13 mouse cellular contexts compared by ENCODE assay signal in genomic region chr3:131085978-131086377, GRCm38 (mm10).
"Had no signal": no experiment of that assay in that cellular context is flagged by ENCODE, and none has a peak within 500 bp of the region (broad histone marks: within the 10 kb centered on the region; RNA-seq: fewer than 3 reads in every experiment).

No protein-coding gene starts in this region.

- H3K9ac ChIP-seq: liver, embryonic 15.5 days had no signal

- H3K4me3 ChIP-seq: liver, embryonic 15.5 days had no signal

- H3K27ac ChIP-seq: limb, embryonic 10.5 days; liver, embryonic 15.5 days; midbrain, embryonic 15.5 days; neural tube, embryonic 15.5 days had no signal

- H3K9me3 ChIP-seq: limb, embryonic 10.5 days; liver, embryonic 15.5 days; midbrain, embryonic 10.5 days; midbrain, embryonic 15.5 days; neural tube, embryonic 15.5 days had no signal

- H3K36me3 ChIP-seq: limb, embryonic 10.5 days; liver, embryonic 15.5 days; midbrain, embryonic 10.5 days; midbrain, embryonic 15.5 days; neural tube, embryonic 15.5 days had no signal

- H3K4me1 ChIP-seq: liver, embryonic 15.5 days had no signal

- DNase-seq: kidney, adult 8-10 months; kidney, postnatal 14 days; lung, adult 2 months; lung, postnatal 36 days; right cerebral cortex, postnatal 4 days; spleen, adult 18-20 months; thymus, adult 18-20 months; thymus, postnatal 14 days had no signal

- H3K4me2 ChIP-seq: liver, embryonic 15.5 days had no signal

- H3K27me3 ChIP-seq: midbrain, embryonic 15.5 days had no signal
